Mouse (Mus musculus) ES-E14 (cell line): ENCODE data around the gene Ppp1r9a.

Experiments used
- CHD2 ChIP-seq: IDR thresholded peaks from 2 replicates; pipeline ENCODE4 v1.6.1; 2014; ENCODE audit warnings: mild to moderate bottlenecking, low read depth, low read length, inconsistent platforms
- HCFC1 ChIP-seq: IDR thresholded peaks from 2 replicates; pipeline ENCODE4 v1.6.1; 2012; ENCODE audit warnings: low read length, inconsistent platforms, borderline replicate concordance; ENCODE audit not compliant: insufficient read depth
- ZC3H11A ChIP-seq: IDR thresholded peaks from 2 replicates; pipeline ENCODE4 v1.6.1; 2012; ENCODE audit warnings: low read depth, mild to moderate bottlenecking, inconsistent platforms, low read length, borderline replicate concordance
- ZNF384 ChIP-seq: IDR thresholded peaks from 2 replicates; pipeline ENCODE4 v1.6.1; 2012; ENCODE audit warnings: low read depth, low read length, inconsistent platforms

- no peak for TF ChIP-seq ZC3H11A
- no peak for TF ChIP-seq HCFC1
- no peak for TF ChIP-seq CHD2
- TF ChIP-seq ZNF384 = no peak
Observed at GRCm38 (mm10) chr6:4884316-4884715, 18.4 kb upstream of the Ppp1r9a start.
